Mouse (Mus musculus): ENCODE data around the gene Tnk1. TPM values are rescaled to one million over a fixed set of nuclear protein-coding genes. Genes with fewer than 3 reads are reported as not detected.

Gene Tnk1
- polyA plus RNA-seq, 1 experiment from 2014 or later: 0.12 TPM

DNA sequence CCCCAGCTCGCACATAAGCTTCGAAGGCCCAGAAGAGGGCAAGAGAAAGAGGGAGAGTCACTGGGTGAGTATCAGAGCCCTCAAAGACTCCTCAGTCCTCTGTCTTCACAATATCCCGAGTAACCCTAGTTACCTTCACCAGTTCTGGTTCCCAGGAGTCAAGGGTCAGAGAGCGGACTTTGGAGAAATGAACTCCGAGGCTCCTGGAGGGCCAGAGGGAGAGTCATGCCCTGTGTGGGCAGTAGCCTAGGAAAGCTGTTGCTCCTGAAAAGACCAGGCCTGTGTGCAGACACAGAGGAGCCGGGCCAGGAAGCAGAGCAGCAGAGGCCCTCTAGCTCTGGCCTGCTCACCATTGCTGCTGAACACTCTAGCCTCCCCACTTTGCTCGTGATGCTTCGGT is 26.1 kb upstream of the Tnk1 start:
- Histone ChIP-seq H3K9ac (no peak overlapping the region), H3K36me3 (no peaks in the 10 kb centered on the region), H3K4me3 (no peak overlapping the region), H3K27ac (replicated peaks) (no peak overlapping the region), H3K9me3 (no peaks in the 10 kb centered on the region), H3K27me3 (peaks cover 6% of the 10 kb centered on the region; the same call in 1 of the 2 replicates), H3K4me1 (replicated peaks) (peaks cover 18% of the 10 kb centered on the region; the same call in 1 of the 2 replicates), H3K4me2 (no peak overlapping the region)
- ATAC-seq (ENCODE audit: low FRiP score, low read depth): no peak
- WGBS: 86% methylated on average over 8 of the region's 8 CpGs

GRCm38 (mm10) chr11:69884240-69884639 is 25.7 kb upstream of the Tnk1 start:
- no peak for ATAC-seq (ENCODE audit: low FRiP score, low read depth)
- WGBS: 76% methylated on average over 9 of the region's 9 CpGs
- no peak overlapping the region for H3K4me3 ChIP-seq
- H3K36me3 ChIP-seq: no peaks in the 10 kb centered on the region
- no peak overlapping the region for H3K9ac ChIP-seq
- H3K4me2 ChIP-seq: no peak overlapping the region
- H3K9me3 ChIP-seq: no peaks in the 10 kb centered on the region
- H3K27ac ChIP-seq (replicated peaks): no peak overlapping the region
- peaks cover 19% of the 10 kb centered on the region; the same call in 1 of the 2 replicates for H3K4me1 ChIP-seq (replicated peaks)
- peaks cover 9% of the 10 kb centered on the region; the same call in 1 of the 2 replicates for H3K27me3 ChIP-seq

- H3K27me3 ChIP-seq: peaks cover 9% of the 10 kb centered on the region; the same call in 1 of the 2 replicates
- H3K9ac ChIP-seq: no peak overlapping the region
- no peaks in the 10 kb centered on the region for H3K9me3 ChIP-seq
- H3K4me1 ChIP-seq (replicated peaks): peaks cover 19% of the 10 kb centered on the region; the same call in 1 of the 2 replicates
- H3K4me2 ChIP-seq: no peak overlapping the region
- no peaks in the 10 kb centered on the region for H3K36me3 ChIP-seq
- 90% methylated on average over 8 of the region's 8 CpGs for WGBS
- ATAC-seq (ENCODE audit: low FRiP score, low read depth): no peak
- no peak overlapping the region for H3K27ac ChIP-seq (replicated peaks)
- H3K4me3 ChIP-seq: no peak overlapping the region
Observed at GRCm38 (mm10) chr11:69883527-69884151, 25.1 kb upstream of the Tnk1 start.

- peaks cover 19% of the 10 kb centered on the region; the same call in 1 of the 2 replicates for H3K4me1 ChIP-seq (replicated peaks)
- no peaks in the 10 kb centered on the region for H3K9me3 ChIP-seq
- H3K9ac ChIP-seq: no peak overlapping the region
- H3K4me3 ChIP-seq: no peak overlapping the region
- H3K4me2 ChIP-seq: no peak overlapping the region
- H3K27ac ChIP-seq (replicated peaks): no peak overlapping the region
- WGBS: 62% methylated on average over 4 of the region's 4 CpGs
- peaks cover 9% of the 10 kb centered on the region; the same call in 1 of the 2 replicates for H3K27me3 ChIP-seq
- no peak for ATAC-seq (ENCODE audit: low FRiP score, low read depth)
- no peaks in the 10 kb centered on the region for H3K36me3 ChIP-seq
Observed at GRCm38 (mm10) chr11:69883066-69883465, 24.5 kb upstream of the Tnk1 start.

- H3K36me3 ChIP-seq: no peaks in the 10 kb centered on the region
- WGBS: 62% methylated on average over 21 of the region's 21 CpGs
- H3K4me1 ChIP-seq (replicated peaks): peaks cover 22% of the 10 kb centered on the region; the same call in 1 of the 2 replicates
- H3K9ac ChIP-seq: no peak overlapping the region
- peak overlapping the region; percentile 38 for H3K4me3 ChIP-seq
- no peak for ATAC-seq (ENCODE audit: low FRiP score, low read depth)
- H3K27me3 ChIP-seq: peaks cover 9% of the 10 kb centered on the region; the same call in 1 of the 2 replicates
- H3K27ac ChIP-seq (replicated peaks): no peak overlapping the region
- no peaks in the 10 kb centered on the region for H3K9me3 ChIP-seq
- H3K4me2 ChIP-seq: peak overlapping the region; percentile 63
Observed at GRCm38 (mm10) chr11:69881787-69882670, 23.5 kb upstream of the Tnk1 start.

DNA sequence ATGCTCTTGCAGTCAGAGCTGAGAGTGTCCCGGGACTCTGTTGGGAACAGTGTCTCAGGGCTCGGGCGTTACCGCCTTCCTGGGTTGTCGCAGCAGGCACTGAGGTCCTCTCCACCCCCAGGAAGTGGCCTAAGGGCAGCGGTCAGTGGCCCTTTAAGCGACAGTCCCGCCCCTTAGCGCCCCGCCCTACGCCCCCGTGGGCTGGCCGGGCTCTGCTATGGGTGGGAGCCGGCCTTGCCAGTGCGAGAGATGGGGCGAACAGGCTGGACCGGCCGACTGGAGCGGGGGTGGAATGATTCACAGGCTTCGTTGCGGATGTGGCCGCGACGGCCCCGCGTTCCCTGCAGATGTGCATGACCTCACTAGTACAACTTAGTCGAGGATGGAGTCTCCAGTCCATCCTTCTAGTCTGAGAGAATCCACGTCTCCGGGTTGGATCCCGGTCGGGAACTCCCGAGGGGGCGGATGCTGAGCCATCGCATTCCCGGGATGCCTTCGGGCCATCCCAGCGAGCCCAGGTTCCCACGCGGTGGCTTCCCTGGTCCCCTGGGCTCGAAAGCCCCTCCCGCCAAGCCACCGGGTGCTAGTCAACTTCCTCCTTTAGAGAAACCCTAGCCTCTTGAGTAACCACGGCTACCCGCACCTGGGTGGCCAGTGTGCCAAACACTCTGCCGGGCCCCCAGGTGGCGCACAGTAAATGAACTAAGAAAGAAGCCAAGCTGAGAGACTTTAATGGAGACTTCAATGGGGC is 22.5 kb upstream of the Tnk1 start, which contains the start of gene Kctd11:
Kctd11 (minus strand) TSS at position 554 of the 751 bp plus-strand sequence.
- Histone ChIP-seq H3K9ac (0 out of 2 replicates have a peak within 1 kb of the TSS, but pooled peaks have one; percentile 9), H3K4me3 (peak within 1 kb of the TSS; percentile 38), H3K27me3 (peaks cover 9% of the 10 kb centered on the region; the same call in 1 of the 2 replicates), H3K9me3 (no peaks in the 10 kb centered on the region), H3K4me2 (peak within 1 kb of the TSS; percentile 63), H3K4me1 (replicated peaks) (peaks cover 24% of the 10 kb centered on the region; the same call in 1 of the 2 replicates), H3K27ac (replicated peaks) (peak within 1 kb of the TSS; percentile 31), H3K36me3 (no peaks in the 10 kb centered on the region)
- peak; percentile 84 for ATAC-seq (ENCODE audit: low FRiP score, low read depth)
- 1% methylated on average over 41 of the region's 46 CpGs for WGBS

GRCm38 (mm10) chr11:69880506-69880852 is 21.9 kb upstream of the Tnk1 start:
- H3K9ac ChIP-seq: 0 out of 2 replicates have a peak overlapping the region, but pooled peaks have one; percentile 9
- peaks cover 9% of the 10 kb centered on the region; the same call in 1 of the 2 replicates for H3K27me3 ChIP-seq
- peak overlapping the region; percentile 38 for H3K4me3 ChIP-seq
- H3K4me2 ChIP-seq: peak overlapping the region; percentile 63
- peaks cover 24% of the 10 kb centered on the region; the same call in 1 of the 2 replicates for H3K4me1 ChIP-seq (replicated peaks)
- H3K27ac ChIP-seq (replicated peaks): peak overlapping the region; percentile 31
- no peaks in the 10 kb centered on the region for H3K9me3 ChIP-seq
- peak; percentile 53 for ATAC-seq (ENCODE audit: low FRiP score, low read depth)
- H3K36me3 ChIP-seq: no peaks in the 10 kb centered on the region
- WGBS: under 1% methylated on average over 18 of the region's 18 CpGs

DNA sequence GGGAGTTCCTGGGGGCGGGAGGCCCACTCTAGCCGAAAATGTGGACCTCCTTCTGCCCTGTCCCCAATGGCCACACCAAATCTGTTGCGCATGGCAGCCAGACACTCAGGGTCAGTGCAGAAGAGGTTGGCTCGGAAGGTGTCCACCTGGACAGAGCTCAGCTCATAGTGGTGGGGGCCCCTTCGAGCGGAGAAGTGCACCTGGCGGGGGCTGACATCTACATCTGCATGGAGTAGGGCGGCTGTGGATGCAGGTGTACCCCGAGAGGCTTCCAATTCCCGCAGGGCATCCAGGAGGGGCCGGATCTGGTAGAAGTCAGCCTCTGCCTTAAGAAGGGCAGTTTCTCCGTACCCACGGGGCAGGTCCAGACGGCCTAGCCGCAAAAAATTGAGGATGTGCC is 21.2 kb upstream of the Tnk1 start:
- WGBS: 56% methylated on average over 15 of the region's 15 CpGs

GRCm38 (mm10) chr11:69878952-69879351 is 20.4 kb upstream of the Tnk1 start:
- Histone ChIP-seq H3K9me3 (no peaks in the 10 kb centered on the region), H3K27me3 (peaks cover 9% of the 10 kb centered on the region; the same call in 1 of the 2 replicates), H3K4me1 (replicated peaks) (peaks cover 24% of the 10 kb centered on the region; the same call in 1 of the 2 replicates), H3K36me3 (no peaks in the 10 kb centered on the region), H3K27ac (replicated peaks) (no peak overlapping the region), H3K4me2 (0 out of 2 replicates have a peak overlapping the region, but pooled peaks have one; percentile 63), H3K4me3 (no peak overlapping the region), H3K9ac (no peak overlapping the region)
- no peak for ATAC-seq (ENCODE audit: low FRiP score, low read depth)
- 94% methylated on average over 6 of the region's 6 CpGs for WGBS

More for the DNA sequence above, 21.2 kb upstream of the Tnk1 start:
- H3K27ac ChIP-seq (replicated peaks): no peak overlapping the region
- H3K27me3 ChIP-seq: peaks cover 9% of the 10 kb centered on the region; the same call in 1 of the 2 replicates
- ATAC-seq (ENCODE audit: low FRiP score, low read depth): no peak
- H3K9ac ChIP-seq: no peak overlapping the region
- no peaks in the 10 kb centered on the region for H3K36me3 ChIP-seq
- H3K4me2 ChIP-seq: peak overlapping the region; percentile 63
- H3K4me1 ChIP-seq (replicated peaks): peaks cover 24% of the 10 kb centered on the region; the same call in 1 of the 2 replicates
- H3K9me3 ChIP-seq: no peaks in the 10 kb centered on the region
- H3K4me3 ChIP-seq: peak overlapping the region; percentile 38

DNA sequence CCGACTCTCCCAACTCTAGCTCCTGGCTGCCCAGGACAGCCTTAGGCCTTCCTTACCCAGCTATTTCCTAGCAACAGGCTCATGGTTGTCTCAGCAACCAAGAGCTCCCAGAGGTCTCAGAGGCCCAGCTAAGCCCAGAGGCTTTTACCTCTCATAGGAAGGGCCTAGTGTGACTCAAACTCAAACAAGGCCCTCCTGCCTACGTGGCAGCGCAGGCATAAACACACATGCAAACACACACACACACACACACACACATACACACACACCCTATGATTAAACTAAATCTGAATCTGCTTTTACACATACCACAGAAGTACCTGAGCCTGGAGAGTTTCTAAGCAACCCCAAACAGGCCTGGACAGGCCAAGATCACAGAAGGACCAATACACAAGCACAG is 19.9 kb upstream of the Tnk1 start:
- H3K9me3 ChIP-seq: no peaks in the 10 kb centered on the region
- ATAC-seq (ENCODE audit: low FRiP score, low read depth): no peak
- peaks cover 9% of the 10 kb centered on the region; the same call in 1 of the 2 replicates for H3K27me3 ChIP-seq
- H3K36me3 ChIP-seq: no peaks in the 10 kb centered on the region
- H3K4me2 ChIP-seq: no peak overlapping the region
- H3K27ac ChIP-seq (replicated peaks): no peak overlapping the region
- H3K4me1 ChIP-seq (replicated peaks): peaks cover 24% of the 10 kb centered on the region; the same call in 1 of the 2 replicates
- WGBS: 59% methylated on average over 3 of the region's 3 CpGs
- no peak overlapping the region for H3K9ac ChIP-seq
- H3K4me3 ChIP-seq: no peak overlapping the region

DNA sequence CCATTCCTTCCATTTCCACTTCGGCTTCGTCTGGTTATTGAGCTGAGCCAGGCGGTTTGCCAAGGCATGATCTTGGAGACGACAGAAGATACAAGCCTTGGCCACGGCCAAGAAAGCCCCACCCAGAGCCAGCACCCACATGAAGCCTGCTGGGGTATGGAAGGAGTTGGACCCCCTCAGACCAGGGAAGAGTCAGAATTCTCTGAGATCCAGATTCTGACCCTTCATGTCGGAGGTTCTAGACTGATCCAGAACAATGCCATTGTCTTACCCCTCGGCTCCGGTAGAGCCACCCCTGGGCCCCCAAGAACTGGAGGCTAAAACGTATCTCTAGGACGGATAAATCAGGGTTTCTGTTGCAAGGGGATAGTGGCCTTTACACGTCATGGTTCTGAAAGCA is 19.3 kb upstream of the Tnk1 start, which contains the start of gene Tmem95:
Tmem95 (minus strand) TSS at position 141 of the 400 bp plus-strand sequence.
- ATAC-seq (ENCODE audit: low FRiP score, low read depth): no peak
- whole genome bisulfite sequencing: 88% methylated on average over 11 of the region's 11 CpGs
- peak within 1 kb of the TSS; percentile 29 for H3K4me2 ChIP-seq
- peaks cover 9% of the 10 kb centered on the region; the same call in 1 of the 2 replicates for H3K27me3 ChIP-seq
- H3K9me3 ChIP-seq: no peaks in the 10 kb centered on the region
- H3K4me3 ChIP-seq: no peak within 1 kb of the TSS
- H3K36me3 ChIP-seq: no peaks in the 10 kb centered on the region
- no peak within 1 kb of the TSS for H3K9ac ChIP-seq
- peaks cover 24% of the 10 kb centered on the region; the same call in 1 of the 2 replicates for H3K4me1 ChIP-seq (replicated peaks)
- H3K27ac ChIP-seq (replicated peaks): no peak within 1 kb of the TSS
